Mouse (Mus musculus): Measurements from ENCODE around the gene Ttc3.
"Not testable (repeated sequence)": the region's sequence is repeated elsewhere in the genome, so short reads cannot be mapped to it uniquely, and the experiment has no call there.

Gene Ttc3

DNA sequence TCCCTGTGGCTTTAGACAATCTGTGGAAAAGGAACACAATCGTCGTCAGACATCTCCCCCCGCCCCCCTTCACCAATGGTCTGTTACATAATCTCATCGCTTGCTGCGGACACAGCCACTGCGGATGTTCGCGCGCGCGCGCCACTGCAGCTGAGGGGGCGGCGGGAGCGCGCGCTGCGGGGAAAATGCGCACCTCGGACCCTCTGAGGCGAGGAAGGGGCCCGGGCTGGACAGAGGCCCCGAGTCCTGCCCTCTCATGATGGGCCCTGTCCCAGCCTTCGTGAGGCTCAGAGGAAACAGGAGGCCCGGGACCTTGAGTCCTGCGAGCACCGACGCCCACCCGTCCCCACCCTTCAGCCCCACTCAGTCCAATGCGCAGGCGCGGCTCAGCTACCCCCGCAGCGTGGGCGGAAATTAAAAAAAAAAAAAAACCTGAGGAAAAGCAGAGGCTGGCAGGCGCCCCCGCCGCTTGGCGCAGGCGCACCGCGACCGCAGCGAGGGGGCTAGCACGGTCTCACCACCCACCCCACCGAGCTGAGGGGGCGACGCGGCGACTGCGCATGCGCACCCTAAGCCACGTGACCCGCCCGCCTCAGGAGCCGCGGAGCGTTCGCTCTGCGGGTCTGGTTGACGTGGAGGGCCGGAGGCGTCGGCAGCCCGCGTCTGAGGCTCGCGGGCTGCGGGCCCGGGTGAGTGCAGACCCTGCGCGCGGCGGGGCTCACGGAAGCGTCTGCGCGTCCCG is at the start of gene Ttc3:
Gene Ttc3 (plus strand): TSS at position 446 of the 742 bp plus-strand sequence.
- peak; percentile 83 to 89 for DNase-seq

DNA sequence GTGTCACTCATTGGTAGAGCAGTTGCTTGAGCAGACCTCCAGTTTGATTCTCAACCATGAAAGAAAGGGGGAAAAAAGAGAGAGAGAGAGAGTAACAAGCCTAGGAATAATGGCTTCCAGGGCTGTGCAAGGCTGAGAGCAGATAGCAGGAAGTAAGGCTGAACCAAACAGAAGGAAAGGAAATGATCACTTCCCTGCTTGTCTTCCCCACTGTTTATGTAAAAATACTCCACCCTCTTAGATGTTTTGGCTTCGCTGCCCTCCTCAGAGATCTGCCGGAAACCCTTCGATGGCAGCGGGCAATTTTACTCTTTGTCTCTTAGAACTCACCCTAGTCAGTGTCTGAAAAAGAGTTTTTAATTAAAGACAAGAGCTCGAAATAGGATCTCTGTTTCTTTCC is 46.7 kb upstream of the Ttc3 start:
- no peak for DNase-seq

DNA sequence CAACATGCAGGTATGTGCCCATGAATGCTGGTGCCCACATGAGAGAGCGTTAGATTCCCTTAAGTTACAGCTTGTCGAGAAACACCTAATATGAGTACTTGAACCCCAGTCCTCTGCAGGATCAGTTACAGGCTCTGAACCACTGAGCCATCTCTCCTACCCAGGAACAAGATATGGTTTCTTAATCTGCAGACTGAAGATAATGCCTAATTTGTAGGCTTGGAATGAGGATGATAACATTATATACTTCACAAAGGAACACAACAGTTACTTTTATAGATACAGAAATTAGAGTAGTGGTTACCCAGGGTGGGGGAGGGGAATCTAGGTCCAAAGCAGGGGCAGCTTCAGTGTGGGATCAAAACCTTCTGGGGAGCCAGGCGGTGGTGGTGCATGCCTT is 44.4 kb upstream of the Ttc3 start:
- DNase-seq: no peak

- DNase-seq: peak in 1 of 2 experiments; percentile 31
These were observed 42.4 kb upstream of the Ttc3 start, which contains the start of gene Ripply3 for GRCm38 (mm10) chr16:94327781-94328711. Gene Ripply3 (plus strand): TSS chr16:94328420.

- peak in 1 of 2 experiments; percentile 13 for DNase-seq
These were observed 41.2 kb upstream of the Ttc3 start for GRCm38 (mm10) chr16:94328881-94329867.

DNA sequence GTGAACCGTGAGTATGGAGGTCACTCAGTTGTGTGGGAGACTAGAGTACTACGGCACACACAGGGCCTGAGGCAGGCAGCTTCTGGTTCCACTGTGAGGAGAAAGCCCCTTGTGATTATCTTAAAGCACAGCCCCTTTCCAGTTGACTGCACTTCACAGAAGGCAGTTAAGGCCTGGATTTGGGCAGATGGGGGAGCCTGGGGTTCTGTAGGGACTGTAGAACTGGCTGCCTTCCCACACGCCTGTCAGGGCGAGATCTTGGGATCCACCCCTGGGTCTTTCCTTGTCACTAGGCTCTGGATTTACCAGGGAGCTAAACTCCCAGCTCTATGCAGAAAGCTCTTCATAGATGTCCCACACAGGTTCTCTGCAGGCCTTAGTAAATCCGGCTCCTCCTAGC is 40.0 kb upstream of the Ttc3 start:
- no peak for DNase-seq

DNA sequence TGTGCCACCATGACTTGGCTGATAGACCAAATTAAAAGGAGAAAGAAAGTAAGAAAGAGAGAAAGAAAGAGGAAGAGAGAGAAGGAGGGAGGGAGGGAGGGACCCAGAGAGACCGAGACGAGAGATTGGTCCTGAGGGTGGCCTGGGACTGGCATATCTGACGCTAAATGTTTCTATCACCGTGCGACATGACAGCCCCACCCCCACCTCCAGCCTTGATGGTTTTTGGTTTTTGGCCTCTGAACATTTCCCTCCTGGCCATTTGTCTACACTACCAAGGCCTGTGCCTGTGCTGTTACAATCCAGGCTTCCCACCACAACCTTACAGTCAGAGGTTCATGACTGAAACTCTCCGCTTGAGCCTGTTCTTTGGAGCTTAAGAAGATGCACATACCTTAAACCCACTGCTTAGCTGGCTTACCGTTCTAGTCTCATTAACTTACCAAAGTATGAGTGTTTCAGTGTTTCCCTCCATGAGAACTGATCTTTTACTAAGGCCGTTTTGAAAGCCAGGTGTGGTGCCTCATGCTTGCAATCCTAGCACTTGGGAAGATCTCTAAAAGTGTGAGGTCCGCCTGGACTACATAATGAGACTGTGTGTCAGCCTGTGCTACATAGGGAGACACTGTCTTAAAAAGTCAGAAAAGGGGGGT is 39.1 kb upstream of the Ttc3 start:
- DNase-seq: no peak

- peak; percentile 54 to 83 for DNase-seq
These were observed 38.5 kb upstream of the Ttc3 start for GRCm38 (mm10) chr16:94331886-94332252.

GRCm38 (mm10) chr16:94335656-94336055 is 34.8 kb upstream of the Ttc3 start:
- DNase-seq: no peak

GRCm38 (mm10) chr16:94339164-94340160 is 31.0 kb upstream of the Ttc3 start:
- not testable (repeated sequence) for DNase-seq

- DNase-seq: no peak
These were observed 24.7 kb upstream of the Ttc3 start for GRCm38 (mm10) chr16:94345733-94346132.

DNA sequence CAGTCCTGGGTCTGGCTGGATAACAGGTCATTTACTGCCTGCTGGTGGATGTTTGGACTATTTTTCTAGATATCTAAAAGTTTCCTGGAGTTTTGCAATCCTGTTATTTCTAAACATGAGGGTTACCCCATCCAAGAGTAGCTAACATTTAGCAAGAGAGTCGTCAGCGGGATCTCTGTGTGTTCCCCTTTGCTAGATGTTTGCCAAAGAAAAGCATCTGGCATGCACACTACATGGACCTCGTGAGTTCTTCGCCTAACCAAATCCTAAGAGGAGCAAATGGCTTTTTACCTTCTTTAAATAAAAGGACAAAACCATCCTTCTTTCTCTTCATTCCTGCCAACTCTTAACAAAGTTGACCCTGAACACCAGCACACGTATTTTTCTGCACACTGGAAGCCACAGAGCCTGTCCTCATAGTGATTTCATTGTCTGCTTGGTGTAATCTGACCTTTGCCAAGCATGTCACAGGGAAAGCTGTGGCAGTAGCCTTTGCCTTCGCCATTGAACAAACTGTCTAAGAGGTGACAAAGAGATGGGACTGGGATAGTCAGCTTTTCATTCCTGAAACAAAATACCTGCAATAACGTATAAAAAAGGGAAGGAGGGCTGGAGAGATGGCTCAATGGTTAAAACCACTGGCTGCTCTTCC is 23.2 kb upstream of the Ttc3 start:
- no peak for DNase-seq

DNA sequence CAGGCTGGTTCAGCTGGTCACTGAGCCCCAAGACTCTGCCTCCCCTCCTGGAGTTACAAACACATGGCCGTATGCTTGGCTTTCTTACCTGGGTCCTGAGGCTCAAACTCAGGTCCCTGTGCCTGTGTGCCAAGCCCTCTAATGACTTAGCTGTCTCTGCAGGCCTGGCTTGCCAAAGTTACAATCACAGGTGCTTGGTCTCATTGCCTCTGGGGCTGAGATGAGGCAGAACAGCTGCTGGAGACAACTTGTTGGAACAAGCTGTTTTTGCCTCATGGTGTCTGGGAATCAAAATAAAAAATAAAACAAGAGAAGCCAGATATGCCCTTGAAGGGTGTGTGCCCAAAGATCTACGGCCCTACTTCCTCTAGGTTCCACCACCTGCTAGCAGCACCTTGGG is 21.6 kb upstream of the Ttc3 start:
- no peak for DNase-seq

DNA sequence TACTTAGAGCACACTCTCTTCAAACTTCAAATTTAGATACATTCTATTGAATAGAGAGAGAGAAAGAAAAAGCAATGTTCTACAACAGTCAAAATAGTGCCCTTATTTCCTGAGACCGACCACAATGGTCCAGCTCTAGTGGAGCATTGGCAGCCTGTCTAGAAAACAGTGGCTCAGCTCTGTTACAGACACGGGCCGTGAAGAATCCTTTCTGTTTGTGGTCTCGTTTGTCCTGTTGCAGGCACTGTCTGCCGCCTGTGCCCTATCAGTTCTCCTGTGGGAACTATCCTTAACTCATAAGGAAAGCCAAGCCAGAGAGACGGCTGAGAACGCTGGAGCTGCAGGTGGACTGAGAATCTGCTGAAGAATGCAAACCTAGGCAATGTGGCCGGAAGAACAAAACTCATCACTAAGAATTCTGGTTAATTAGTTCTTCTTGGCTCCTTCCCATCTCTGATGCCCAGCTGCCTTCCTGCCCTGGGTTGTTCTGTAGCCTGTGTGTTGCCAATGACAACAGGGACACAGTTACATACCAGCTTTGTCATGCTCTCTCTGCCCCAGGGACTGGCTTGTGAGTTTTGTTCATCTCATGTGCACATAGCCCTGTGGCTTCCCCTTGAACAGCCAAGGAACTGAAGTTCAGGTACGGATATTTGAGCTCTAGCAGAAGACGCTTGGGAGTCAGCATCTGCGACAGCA is 20.7 kb upstream of the Ttc3 start:
- no peak for DNase-seq

- DNase-seq: no peak
These were observed 20.1 kb upstream of the Ttc3 start for GRCm38 (mm10) chr16:94350287-94350677.

DNA sequence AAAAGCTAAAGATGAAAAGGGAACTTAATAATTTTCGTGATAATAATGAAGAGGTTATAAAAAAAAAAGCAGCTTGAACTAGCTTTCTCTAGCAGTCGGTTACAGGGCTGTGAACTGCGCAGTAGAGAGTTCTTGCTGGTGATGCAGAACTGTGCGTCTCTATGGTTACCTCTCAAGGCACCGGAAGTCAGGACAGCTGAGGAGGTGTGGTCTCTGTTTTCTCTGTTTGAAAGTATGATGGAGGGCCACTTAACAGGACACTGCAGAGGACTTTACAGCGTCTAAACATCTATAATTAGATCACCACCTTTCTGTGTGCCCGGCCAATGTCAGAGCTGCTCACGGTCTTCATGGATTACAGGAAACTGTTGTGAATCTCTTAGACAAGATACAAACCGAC is 16.0 kb upstream of the Ttc3 start:
- DNase-seq: peak in 1 of 2 experiments; percentile 15

- no peak for DNase-seq
These were observed 14.4 kb upstream of the Ttc3 start for GRCm38 (mm10) chr16:94356046-94356445.

DNA sequence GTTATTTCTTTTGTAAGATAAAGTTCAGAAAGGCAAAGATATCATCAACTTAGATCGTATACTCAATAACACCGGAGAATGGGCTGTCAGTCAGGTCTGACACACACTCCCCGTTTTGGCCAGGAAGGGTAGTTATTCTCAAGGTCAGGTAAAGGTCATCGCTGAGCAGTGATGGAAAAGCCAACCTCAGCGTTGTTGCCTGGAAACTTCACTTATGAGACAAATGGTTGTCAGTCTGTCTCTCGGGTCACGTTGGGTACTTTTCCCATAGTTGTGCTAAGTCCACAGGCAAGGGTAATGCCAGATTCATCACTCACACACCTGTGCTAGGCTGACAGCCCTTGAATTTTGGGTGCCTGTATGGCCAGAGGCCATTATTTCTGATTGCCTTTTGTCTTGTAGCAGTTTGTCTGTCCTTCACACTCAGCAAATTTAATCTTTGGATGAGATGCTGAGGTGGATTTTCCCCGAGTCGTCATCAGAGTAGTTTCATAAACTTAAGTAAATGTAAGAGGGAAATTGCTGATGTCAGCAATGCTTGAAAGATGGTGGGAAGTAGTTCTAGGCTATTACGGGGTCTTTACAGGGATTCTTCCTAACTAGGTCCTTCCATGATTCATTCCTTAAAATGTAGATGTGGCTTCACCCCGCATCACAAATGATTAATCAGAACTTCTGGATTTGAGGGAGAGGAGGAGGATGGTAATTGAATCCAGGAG is 13.5 kb upstream of the Ttc3 start:
- DNase-seq: no peak

DNA sequence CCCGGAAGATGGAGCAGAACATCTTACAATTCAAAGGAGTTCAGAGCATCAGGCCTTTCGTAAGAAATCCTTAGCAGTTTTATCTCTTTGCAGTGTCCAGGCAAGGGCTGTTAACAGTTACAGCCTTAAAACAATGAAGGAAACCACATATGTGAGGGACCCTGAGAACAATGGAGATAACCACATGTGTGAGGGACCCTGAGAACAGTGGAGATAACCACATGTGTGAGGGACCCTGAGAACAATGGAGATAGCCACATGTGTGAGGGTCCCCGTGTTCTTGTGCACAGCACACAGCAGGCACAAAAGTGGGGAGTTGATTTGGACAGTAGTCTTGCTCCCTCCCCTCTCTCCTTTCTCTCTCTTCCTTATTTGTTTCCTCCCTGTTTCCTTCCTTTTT is 12.3 kb upstream of the Ttc3 start:
- no peak for DNase-seq

Measured in spleen, adult 18-20 months (tissue).